Mouse (Mus musculus) E14TG2a.4 (cell line): ENCODE measurements around the gene Tmem234.

Experiments
- CTCF ChIP-seq: conservative IDR thresholded peaks from 2 replicates; pipeline ENCODE4 v1.5.1; 2014; ENCODE audit warnings: low read length
- POU5F1 ChIP-seq: IDR thresholded peaks from 2 replicates; pipeline ENCODE4 v1.6.1; 2014; ENCODE audit warnings: low read length, borderline replicate concordance

DNA sequence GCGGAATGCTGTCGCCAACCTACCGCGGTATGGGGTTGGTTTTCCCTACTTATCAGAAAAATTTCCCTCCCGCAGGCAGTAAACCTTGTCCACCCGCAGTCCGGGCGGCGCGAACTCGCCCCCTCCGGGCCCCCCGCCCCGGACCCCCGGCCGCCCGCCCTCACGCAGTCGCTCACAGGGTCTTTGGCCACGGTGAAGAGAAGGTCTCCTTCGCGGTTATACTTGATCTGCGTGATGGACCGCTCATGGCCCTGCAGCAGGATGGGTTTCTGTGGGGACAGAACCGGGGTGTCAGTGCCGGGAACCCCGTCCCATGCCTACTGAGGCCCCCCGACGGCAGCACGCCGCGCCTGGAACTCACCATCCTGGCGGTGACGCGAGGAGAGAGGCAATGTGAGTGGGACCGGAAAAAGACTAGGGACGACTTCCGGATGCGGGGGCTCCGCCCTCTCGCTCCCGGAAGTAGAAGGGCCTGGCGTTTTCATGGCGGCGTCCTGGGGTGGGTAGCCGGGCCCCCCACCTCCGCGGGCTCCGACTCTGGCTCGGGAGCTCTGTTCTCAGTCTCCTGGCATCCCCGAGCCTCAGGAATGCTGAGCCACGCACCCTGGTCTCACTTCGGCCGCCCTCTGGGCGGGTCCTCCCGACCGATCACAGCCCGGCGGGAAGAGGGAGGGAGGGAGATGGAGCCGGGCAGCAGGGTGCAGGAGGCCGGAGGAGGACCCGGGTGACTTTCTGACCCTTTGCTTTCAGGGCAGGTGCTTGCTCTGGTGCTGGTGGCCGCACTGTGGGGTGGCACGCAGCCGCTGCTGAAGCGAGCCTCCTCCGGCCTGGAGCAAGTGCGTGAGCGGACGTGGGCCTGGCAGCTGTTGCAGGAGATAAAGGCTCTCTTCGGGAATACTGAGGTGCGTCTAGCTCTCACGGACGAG, at the start of gene Tmem234, which contains the start of gene Eif3i:
- no peak for TF ChIP-seq CTCF
- no peak for TF ChIP-seq POU5F1
